7 mouse cellular contexts compared by ENCODE assay signal in genomic region chr11:50931451-50931866, GRCm38 (mm10). TPM values are rescaled to one million over a fixed set of nuclear protein-coding genes. Genes with fewer than 3 reads are reported as not detected.
A peak's percentile ranks its signal among the peaks of the same experiment; 100 is the strongest.
DNase-seq lines count a peak whose midpoint lies in the region; ATAC-seq and TF ChIP-seq lines count a peak whose summit lies in the region.

Zfp354b (minus strand) TSS chr11:50931633.

- ATAC-seq in embryonic facial prominence, embryonic 15.5 days (ENCODE audit: insufficient number of reproducible peaks, low FRiP score, low TSS enrichment, low read depth): peak; percentile 92
- peak; percentile 88; the same call in 1 of the 2 replicates for ATAC-seq in heart, embryonic 11.5 days (replicated peaks; ENCODE audit: insufficient number of reproducible peaks, low FRiP score, low TSS enrichment)
- ATAC-seq in kidney, embryonic 15.5 days (replicated peaks; ENCODE audit: low FRiP score): peak; percentile 94
- peak; percentile 93 for ATAC-seq in limb, embryonic 14.5 days (ENCODE audit: low FRiP score, low read depth)
- ATAC-seq in midbrain, embryonic 15.5 days (replicated peaks): peak; percentile 97

- DNase-seq in limb, embryonic 14.5 days (ENCODE audit: low spot score): peak; percentile 95
- peak; percentile 7 to 63 for DNase-seq in spleen, postnatal 10 days (ENCODE audit: low spot score in 2 of 2)

- no peak for TF ChIP-seq POLR2A in bone marrow macrophage, adult 2 months (IDR thresholded peaks at IDR 0.05; ENCODE audit: borderline replicate concordance, low read depth, low read length)
- no peak for TF ChIP-seq POLR2A in limb, embryonic 14.5 days (IDR thresholded peaks at IDR 0.05; ENCODE audit: borderline replicate concordance, extremely low read depth, insufficient read depth, insufficient read length)

- WGBS in embryonic facial prominence, embryonic 15.5 days: 0% methylated on average over 18 of the region's 18 CpGs
- WGBS in heart, embryonic 11.5 days (ENCODE audit: insufficient replicate concordance): under 1% methylated on average over 18 of the region's 18 CpGs
- WGBS in kidney, embryonic 15.5 days: 0% methylated on average over 18 of the region's 18 CpGs
- under 1% methylated on average over 18 of the region's 18 CpGs for WGBS in limb, embryonic 14.5 days
- under 1% methylated on average over 18 of the region's 18 CpGs for WGBS in midbrain, embryonic 15.5 days

- no peaks in the 10 kb centered on the region for H3K36me3 ChIP-seq in embryonic facial prominence, embryonic 15.5 days
- H3K36me3 ChIP-seq in heart, embryonic 11.5 days (ENCODE audit: control insufficient read depth, insufficient read depth, low read length): no peaks in the 10 kb centered on the region
- H3K36me3 ChIP-seq in kidney, embryonic 15.5 days: no peaks in the 10 kb centered on the region
- H3K36me3 ChIP-seq in limb, embryonic 14.5 days (ENCODE audit: control insufficient read depth, insufficient read depth, low read length): no peaks in the 10 kb centered on the region
- no peaks in the 10 kb centered on the region for H3K36me3 ChIP-seq in midbrain, embryonic 15.5 days (replicated peaks)

- 0 out of 2 replicates have a peak, but pooled peaks cover 3% of the 10 kb centered on the region for H3K4me1 ChIP-seq in bone marrow macrophage, adult 2 months (ENCODE audit: control insufficient read depth, insufficient read depth, low read length)
- H3K4me1 ChIP-seq in embryonic facial prominence, embryonic 15.5 days: peaks cover 9% of the 10 kb centered on the region; the same call in 1 of the 2 replicates
- H3K4me1 ChIP-seq in heart, embryonic 11.5 days (ENCODE audit: control insufficient read depth, insufficient read depth, low read length): no peaks in the 10 kb centered on the region
- H3K4me1 ChIP-seq in kidney, embryonic 15.5 days: peaks cover 6% of the 10 kb centered on the region
- H3K4me1 ChIP-seq in limb, embryonic 14.5 days (ENCODE audit: control insufficient read depth, insufficient read depth, low read length): no peaks in the 10 kb centered on the region
- peaks cover 10% of the 10 kb centered on the region for H3K4me1 ChIP-seq in midbrain, embryonic 15.5 days

- peak within 1 kb of the TSS; percentile 90 for H3K4me2 ChIP-seq in embryonic facial prominence, embryonic 15.5 days (replicated peaks)
- H3K4me2 ChIP-seq in heart, embryonic 11.5 days: peak within 1 kb of the TSS; percentile 94
- peak within 1 kb of the TSS; percentile 96 for H3K4me2 ChIP-seq in kidney, embryonic 15.5 days
- peak within 1 kb of the TSS; percentile 98 for H3K4me2 ChIP-seq in limb, embryonic 14.5 days (replicated peaks; ENCODE audit: low read depth, low read length, severe bottlenecking)
- peak within 1 kb of the TSS; percentile 77 for H3K4me2 ChIP-seq in midbrain, embryonic 15.5 days

- 0 out of 2 replicates have a peak, but pooled peaks cover 3% of the 10 kb centered on the region for H3K27me3 ChIP-seq in embryonic facial prominence, embryonic 15.5 days
- H3K27me3 ChIP-seq in heart, embryonic 11.5 days (ENCODE audit: control insufficient read depth, insufficient read depth, low read length): 0 out of 2 replicates have a peak, but pooled peaks cover 2% of the 10 kb centered on the region
- H3K27me3 ChIP-seq in kidney, embryonic 15.5 days: no peaks in the 10 kb centered on the region
- H3K27me3 ChIP-seq in limb, embryonic 14.5 days (ENCODE audit: control insufficient read depth, insufficient read depth, low read length): peaks cover 4% of the 10 kb centered on the region; the same call in 1 of the 2 replicates
- no peaks in the 10 kb centered on the region for H3K27me3 ChIP-seq in midbrain, embryonic 15.5 days (replicated peaks)

- TF ChIP-seq CTCF in bone marrow macrophage, adult 2 months (IDR thresholded peaks at IDR 0.05; ENCODE audit: low read depth, low read length): no peak

- no peaks in the 10 kb centered on the region for H3K9me3 ChIP-seq in embryonic facial prominence, embryonic 15.5 days (replicated peaks)
- H3K9me3 ChIP-seq in heart, embryonic 11.5 days (replicated peaks; ENCODE audit: control insufficient read depth, low read length): no peaks in the 10 kb centered on the region
- no peaks in the 10 kb centered on the region for H3K9me3 ChIP-seq in kidney, embryonic 15.5 days (replicated peaks)
- no peaks in the 10 kb centered on the region for H3K9me3 ChIP-seq in limb, embryonic 14.5 days (ENCODE audit: control insufficient read depth, low read length)
- no peaks in the 10 kb centered on the region for H3K9me3 ChIP-seq in midbrain, embryonic 15.5 days

- no peak within 1 kb of the TSS for H3K27ac ChIP-seq in bone marrow macrophage, adult 2 months (ENCODE audit: insufficient read depth, low read depth, low read length)
- H3K27ac ChIP-seq in embryonic facial prominence, embryonic 15.5 days (replicated peaks): no peak within 1 kb of the TSS
- H3K27ac ChIP-seq in heart, embryonic 11.5 days (ENCODE audit: low read depth, low read length): no peak within 1 kb of the TSS
- H3K27ac ChIP-seq in kidney, embryonic 15.5 days: peak within 1 kb of the TSS; percentile 71
- no peak within 1 kb of the TSS for H3K27ac ChIP-seq in limb, embryonic 14.5 days (replicated peaks; ENCODE audit: low read depth, low read length)
- peak within 1 kb of the TSS; percentile 87 for H3K27ac ChIP-seq in midbrain, embryonic 15.5 days

- peak within 1 kb of the TSS; percentile 59 for H3K9ac ChIP-seq in embryonic facial prominence, embryonic 15.5 days
- peak within 1 kb of the TSS; percentile 79 for H3K9ac ChIP-seq in heart, embryonic 11.5 days (ENCODE audit: low read depth, low read length)
- peak within 1 kb of the TSS; percentile 76 for H3K9ac ChIP-seq in kidney, embryonic 15.5 days
- peak within 1 kb of the TSS; percentile 60 for H3K9ac ChIP-seq in limb, embryonic 14.5 days (ENCODE audit: low read depth, low read length, severe bottlenecking)
- peak within 1 kb of the TSS; percentile 75 for H3K9ac ChIP-seq in midbrain, embryonic 15.5 days

- H3K4me3 ChIP-seq in bone marrow macrophage, adult 2 months (ENCODE audit: insufficient read depth, low read length): peak within 1 kb of the TSS; percentile 84
- peak within 1 kb of the TSS; percentile 77 for H3K4me3 ChIP-seq in embryonic facial prominence, embryonic 15.5 days (replicated peaks)
- H3K4me3 ChIP-seq in heart, embryonic 11.5 days (ENCODE audit: low read depth, low read length): peak within 1 kb of the TSS; percentile 72
- H3K4me3 ChIP-seq in kidney, embryonic 15.5 days (replicated peaks): peak within 1 kb of the TSS; percentile 78
- H3K4me3 ChIP-seq in limb, embryonic 14.5 days (replicated peaks; ENCODE audit: low read length): peak within 1 kb of the TSS; percentile 53
- peak within 1 kb of the TSS; percentile 65 for H3K4me3 ChIP-seq in midbrain, embryonic 15.5 days

RNA-seq across cellular contexts. Expression of gene Zfp354b, which starts in this region (rescaled TPM):
- not detected in 2 replicates for polyA plus RNA-seq in bone marrow macrophage, adult 2 months (2012; ENCODE audit: insufficient read depth, insufficient read length, missing spikeins)
- polyA plus RNA-seq in embryonic facial prominence, embryonic 15.5 days (2015; fragmentation: Nextera tagmentation; extraction: Ambion mirVana): 2.5 and 2.7 TPM in 2 replicates
- 0.30 and 0.82 TPM in 2 replicates for polyA plus RNA-seq in heart, embryonic 11.5 days (2014; fragmentation: Nextera tagmentation; extraction: Ambion mirVana)
- polyA plus RNA-seq in kidney, embryonic 15.5 days (2015; fragmentation: Nextera tagmentation; extraction: Ambion mirVana): 1.5 and 1.6 TPM in 2 replicates
- 0.72 and 1.3 TPM in 2 replicates for polyA plus RNA-seq in limb, embryonic 14.5 days (2012; rRNA removed)
- polyA plus RNA-seq in limb, embryonic 14.5 days (2014; fragmentation: Nextera tagmentation; extraction: Ambion mirVana): 1.1 and 1.7 TPM in 2 replicates
- 3.6 and 5.2 TPM in 2 replicates for polyA plus RNA-seq in midbrain, embryonic 15.5 days (2015; fragmentation: Nextera tagmentation; extraction: Ambion mirVana)

Comparison
In these comparisons a context has a peak if more than half of its experiments do, and no peak if none do; other contexts are left out.
1. Peak in ATAC-seq, H3K4me3 ChIP-seq, H3K9ac ChIP-seq and H3K4me2 ChIP-seq in heart, embryonic 11.5 days; RNA of the gene not detected or under 1 TPM.
2. H3K27ac ChIP-seq: peak in kidney, embryonic 15.5 days (single experiment) and midbrain, embryonic 15.5 days (single experiment); none in bone marrow macrophage, adult 2 months (single experiment), embryonic facial prominence, embryonic 15.5 days (single experiment), heart, embryonic 11.5 days (single experiment) and limb, embryonic 14.5 days (single experiment).
3. Peak in every context shown above with its lines, with median percentiles within 50 percentile points of each other: H3K4me3 ChIP-seq, ATAC-seq, H3K4me2 ChIP-seq and H3K9ac ChIP-seq.